Mouse (Mus musculus): ENCODE data around the gene Etfrf1.

DNA sequence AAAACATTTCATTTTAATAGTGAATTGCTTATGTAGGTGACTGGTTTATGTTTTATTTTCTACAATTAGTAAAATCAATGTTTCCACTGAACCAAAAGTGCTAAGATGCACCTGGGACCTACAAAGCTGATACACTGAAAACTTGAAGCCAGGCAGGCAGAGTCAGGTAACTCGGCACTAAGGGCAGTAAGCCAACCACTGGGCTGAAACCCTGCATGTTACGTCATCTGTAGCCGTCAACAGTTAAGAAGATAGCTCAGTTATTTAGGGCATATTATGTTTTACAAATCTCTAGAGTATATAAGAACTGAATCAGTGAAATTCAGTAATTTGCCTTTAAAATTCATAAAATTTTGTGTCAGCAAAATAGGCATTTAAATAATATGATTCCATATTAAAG is 15.4 kb downstream of the Etfrf1 start:
- TF ChIP-seq CTCF (IDR thresholded peaks at IDR 0.05) (no peak), EP300 (IDR thresholded peaks at IDR 0.05) (no peak)
